Mouse (Mus musculus) macrophage (primary cell): Measurements from ENCODE around the gene Rnase2b. TPM values are rescaled to one million over a fixed set of nuclear protein-coding genes. Genes with fewer than 3 reads are reported as not detected.
"Not testable (repeated sequence)": the region's sequence is repeated elsewhere in the genome, so short reads cannot be mapped to it uniquely, and the experiment has no call there.

ENCODE experiments used
- H3K27ac ChIP-seq: fragments of 350-480 bp; formaldehyde crosslinking; 2 replicates; pipeline ENCODE4 v1.9.0; 2021
- H3K36me3 ChIP-seq: fragments of 350-480 bp; formaldehyde crosslinking; 2 replicates; pipeline ENCODE4 v1.9.0; 2021; ENCODE audit errors: inconsistent target
- H3K4me3 ChIP-seq: fragments of 350-480 bp; formaldehyde crosslinking; 2 replicates; pipeline ENCODE4 v1.9.0; 2021; ENCODE audit errors: inconsistent target
- H3K79me2 ChIP-seq: fragments of 350-480 bp; formaldehyde crosslinking; 2 replicates; pipeline ENCODE4 v1.9.0; 2021; ENCODE audit errors: inconsistent target
- WGBS: methylation state at CpG from one replicate; pipeline ENCODE4 v1.1.7; 2026; ENCODE audit warnings: inconsistent platforms; ENCODE audit not compliant: missing documents; 5-methylcytosine and 5-hydroxymethylcytosine counted together
- polyA plus RNA-seq: library from polyadenylated mRNA; stranded (reverse); fragments of 250-400 nt; gene quantifications from 3 replicates; pipeline ENCODE4 v1.2.4, GENCODE M21; 2018; ENCODE audit warnings: inconsistent platforms

Rnase2b gene
- polyA plus RNA-seq, 1 experiment from 2014 or later = not detected

- not testable (repeated sequence) for H3K4me3 ChIP-seq, H3K27ac ChIP-seq, H3K79me2 ChIP-seq, H3K36me3 ChIP-seq
- 52% methylated on average over 9 of the region's 9 CpGs for WGBS
Observed at GRCm38 (mm10) chr14:51172095-51172865, 10.2 kb downstream of the Rnase2b start.

DNA sequence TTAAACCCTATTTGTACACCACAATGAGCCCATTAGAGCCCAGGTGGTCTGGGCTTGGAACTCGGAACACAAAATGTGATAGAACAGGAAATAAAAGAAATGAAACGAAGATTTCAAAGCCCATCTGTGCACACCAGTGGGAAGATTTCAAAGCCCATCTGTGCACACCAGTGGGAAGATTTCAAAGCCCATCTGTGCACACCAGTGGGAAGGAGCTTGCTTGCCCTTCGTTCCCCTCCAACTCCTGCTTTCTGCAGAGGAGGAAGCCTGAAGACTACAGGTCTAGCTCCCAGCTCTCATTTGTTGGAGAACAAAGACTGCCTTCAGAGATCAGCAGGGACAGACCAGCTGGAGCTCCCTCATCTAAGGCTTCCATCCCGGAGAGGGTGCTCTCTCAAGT, 10.9 kb downstream of the Rnase2b start:
- not testable (repeated sequence) for H3K4me3 ChIP-seq, H3K36me3 ChIP-seq, H3K27ac ChIP-seq, H3K79me2 ChIP-seq
- WGBS = 62% methylated on average over 3 of the region's 4 CpGs

DNA sequence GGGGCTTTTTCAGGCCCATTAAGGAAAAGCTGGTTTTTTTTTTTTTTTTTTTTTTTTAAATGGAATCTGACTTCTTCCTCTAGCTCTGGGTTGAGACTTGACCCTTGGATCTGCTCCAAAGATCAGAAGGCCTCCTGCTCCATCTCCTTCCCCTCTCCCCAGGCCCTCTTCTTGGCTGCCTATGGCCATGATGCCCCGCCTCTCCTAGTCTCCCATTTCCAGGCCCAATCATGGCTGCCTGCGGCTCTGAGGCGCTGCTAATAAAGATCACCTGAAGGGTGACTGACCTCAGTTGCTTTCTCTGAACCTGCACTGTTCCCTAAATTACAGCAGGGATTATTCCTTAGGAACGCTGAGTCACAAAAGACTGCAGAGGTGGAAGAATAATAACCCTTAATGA, 11.8 kb downstream of the Rnase2b start:
- 95% methylated on average over 4 of the region's 4 CpGs for WGBS
- H3K27ac ChIP-seq = no peak overlapping the region
- H3K79me2 ChIP-seq = no peaks in the 10 kb centered on the region
- H3K4me3 ChIP-seq = no peak overlapping the region
- H3K36me3 ChIP-seq = no peaks in the 10 kb centered on the region

- not testable (repeated sequence) for H3K4me3 ChIP-seq, H3K27ac ChIP-seq, H3K79me2 ChIP-seq, H3K36me3 ChIP-seq
- 79% methylated on average over 2 of the region's 2 CpGs for WGBS
Observed at GRCm38 (mm10) chr14:51181051-51181450, 19.0 kb downstream of the Rnase2b start.

- WGBS = 100% methylated on average over 4 of the region's 4 CpGs
- Histone ChIP-seq H3K4me3 (no peak overlapping the region), H3K79me2 (no peaks in the 10 kb centered on the region), H3K36me3 (no peaks in the 10 kb centered on the region), H3K27ac (no peak overlapping the region)
Observed at GRCm38 (mm10) chr14:51195681-51196080, 33.6 kb downstream of the Rnase2b start.

DNA sequence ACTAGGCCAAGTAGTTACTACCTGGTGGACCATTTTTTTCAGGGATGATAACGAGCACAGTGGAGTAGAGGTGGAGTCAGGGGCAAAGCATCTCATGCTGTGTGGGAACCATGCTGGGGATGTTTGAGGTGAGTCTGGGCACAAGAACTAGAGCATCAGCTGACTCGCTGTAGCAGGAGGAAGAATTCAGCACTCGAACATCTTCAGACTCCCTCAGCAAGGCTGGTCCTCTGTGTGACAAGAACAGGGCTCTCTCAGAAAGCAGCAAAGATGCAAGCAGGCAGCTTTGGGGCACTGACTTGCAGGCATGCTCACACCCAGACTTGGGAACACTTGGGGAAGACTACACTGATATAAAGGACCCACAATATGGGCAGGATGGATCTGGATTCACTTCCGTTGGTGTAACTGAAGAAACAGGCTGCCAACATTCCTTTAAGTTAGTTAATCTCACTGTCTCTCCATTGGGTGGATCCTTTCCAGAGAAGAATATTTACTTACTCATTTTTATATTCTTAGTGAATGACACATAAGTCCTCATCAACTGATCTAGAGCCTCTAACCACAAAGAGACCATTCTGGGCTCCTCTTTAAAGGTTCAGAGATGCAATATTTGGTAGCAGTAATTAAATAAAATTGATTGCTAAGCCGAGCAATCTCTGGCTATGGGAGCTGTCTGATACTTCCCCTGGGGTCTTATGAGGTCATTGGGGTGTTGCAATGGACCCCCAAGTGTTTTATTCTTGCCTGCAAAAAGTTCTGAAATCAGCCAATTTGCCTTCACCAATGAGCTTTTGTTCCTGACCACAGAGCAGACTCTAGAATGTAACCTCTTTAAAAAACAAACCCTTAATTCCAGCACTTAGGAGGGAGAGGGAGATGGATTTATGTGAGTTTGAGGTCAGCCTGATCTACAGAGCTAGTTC, 37.3 kb downstream of the Rnase2b start, which contains the start of gene Ang2:
Ang2 (minus strand) TSS at position 51 of the 926 bp plus-strand sequence.
- H3K27ac ChIP-seq = no peak within 1 kb of the TSS
- 88% methylated on average over 5 of the region's 5 CpGs for WGBS
- no peaks in the 10 kb centered on the region for H3K36me3 ChIP-seq
- no peaks in the 10 kb centered on the region for H3K79me2 ChIP-seq
- no peak within 1 kb of the TSS for H3K4me3 ChIP-seq

DNA sequence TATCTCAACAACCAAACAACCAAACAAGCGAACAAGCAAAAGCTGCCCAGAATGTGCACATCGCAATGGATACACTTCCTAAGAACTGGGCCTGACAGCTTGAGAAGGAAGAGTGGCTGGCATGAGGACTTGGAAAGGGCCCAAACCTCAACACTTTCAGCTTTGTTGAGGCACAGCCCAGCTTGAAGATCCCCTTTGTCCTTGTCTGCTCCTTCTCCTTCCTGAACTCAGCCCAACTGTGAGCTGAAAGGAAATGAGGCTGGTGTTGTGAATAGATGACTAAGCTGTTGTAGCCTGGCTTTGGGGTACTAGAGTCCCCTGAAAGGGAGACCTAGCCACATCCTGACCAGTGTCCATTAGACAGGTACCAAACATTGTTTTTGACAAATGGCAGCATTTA, 38.0 kb downstream of the Rnase2b start:
- no peak overlapping the region for H3K27ac ChIP-seq
- no peak overlapping the region for H3K4me3 ChIP-seq

GRCm38 (mm10) chr14:51200466-51200865, 38.4 kb downstream of the Rnase2b start:
- 89% methylated on average over 2 of the region's 2 CpGs for WGBS
- Histone ChIP-seq H3K36me3 (no peaks in the 10 kb centered on the region), H3K27ac (no peak overlapping the region), H3K79me2 (no peaks in the 10 kb centered on the region), H3K4me3 (no peak overlapping the region)

More for the DNA sequence above, 38.0 kb downstream of the Rnase2b start:
- WGBS = 50% methylated on average over 2 of the region's 2 CpGs
- Histone ChIP-seq H3K36me3 (no peaks in the 10 kb centered on the region), H3K79me2 (no peaks in the 10 kb centered on the region)

DNA sequence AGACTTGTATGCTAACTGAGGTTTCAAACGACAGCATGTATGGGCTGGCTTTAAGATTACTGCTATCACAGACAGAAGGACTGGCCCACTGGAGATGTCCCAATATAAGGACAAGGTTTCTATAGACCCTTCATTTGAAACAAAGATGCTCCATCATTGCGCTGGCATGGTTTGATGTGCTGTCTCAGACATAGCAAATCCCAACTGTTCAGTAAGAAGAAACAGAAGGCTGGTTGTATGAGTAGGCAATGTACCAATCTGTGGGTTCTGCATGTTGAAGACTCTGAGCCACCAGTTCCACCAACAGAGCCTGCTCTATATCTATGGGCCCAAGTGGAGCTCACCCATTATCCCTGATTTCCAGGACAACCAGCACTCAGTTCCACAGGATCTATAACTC, 41.1 kb downstream of the Rnase2b start, which contains the start of gene Ear14:
Ear14 (plus strand) TSS at position 277 of the 400 bp plus-strand sequence.
- Histone ChIP-seq H3K27ac (no peak within 1 kb of the TSS), H3K79me2 (no peaks in the 10 kb centered on the region), H3K4me3 (no peak within 1 kb of the TSS), H3K36me3 (no peaks in the 10 kb centered on the region)
- WGBS = 100% methylated on average over 2 of the region's 2 CpGs

Other genes starting within 250 kb of the Rnase2b start
- gene Osgep, start 237.4 kb upstream of the Rnase2b start, polyA plus RNA-seq = 56.9 to 68.6 TPM (median 67.4 TPM) in 3 replicates
- 33.4 to 83.1 TPM (median 37.9 TPM) in 3 replicates for gene Apex1, start 237.3 kb upstream of the Rnase2b start, polyA plus RNA-seq
- 52.7 to 128 TPM (median 76.1 TPM) in 3 replicates for gene Pip4p1, start 231.4 kb upstream of the Rnase2b start, polyA plus RNA-seq
- gene Pnp, start 231.2 kb upstream of the Rnase2b start, polyA plus RNA-seq = 39.2 to 329 TPM (median 249 TPM) in 3 replicates
- 224 to 377 TPM (median 317 TPM) in 3 replicates for gene Gm49342, start 217.7 kb upstream of the Rnase2b start, polyA plus RNA-seq
- 0.75 to 1.5 TPM (median 1.2 TPM) in 3 replicates for gene Pnp2, start 206.3 kb upstream of the Rnase2b start, polyA plus RNA-seq
- gene Rnase10, start 154.5 kb upstream of the Rnase2b start, polyA plus RNA-seq = not detected in 3 replicates
- gene Rnase9, start 120.4 kb upstream of the Rnase2b start, polyA plus RNA-seq = not detected in 3 replicates
- not detected in 3 replicates for gene Rnase11, start 112.1 kb upstream of the Rnase2b start, polyA plus RNA-seq
- not detected in 3 replicates for gene Rnase12, start 104.6 kb upstream of the Rnase2b start, polyA plus RNA-seq
- gene Olfr750, start 87.8 kb upstream of the Rnase2b start, polyA plus RNA-seq = not detected in 3 replicates
- gene Rnase4, start 71.2 kb upstream of the Rnase2b start, polyA plus RNA-seq = 71.8 to 173 TPM (median 117 TPM) in 3 replicates
- 15.6 to 41.8 TPM (median 23.3 TPM) in 3 replicates for gene Ang, start 71.1 kb upstream of the Rnase2b start, polyA plus RNA-seq
- gene Eddm3b, start 47.8 kb upstream of the Rnase2b start, polyA plus RNA-seq = not detected in 3 replicates
- gene Rnase6, start 38.4 kb upstream of the Rnase2b start, polyA plus RNA-seq = 3.8 to 24.3 TPM (median 17.6 TPM) in 3 replicates
- gene Rnase1, start 15.5 kb upstream of the Rnase2b start, polyA plus RNA-seq = not detected in 3 replicates
- gene Ang2, start 36.9 kb downstream of the Rnase2b start, polyA plus RNA-seq = not detected in 3 replicates
- not detected in 3 replicates for gene Ear14, start 41.1 kb downstream of the Rnase2b start, polyA plus RNA-seq
- not detected in 3 replicates for gene Rnase2a, start 93.9 kb downstream of the Rnase2b start, polyA plus RNA-seq
- not detected in 3 replicates for gene Gm7247, start 199.5 kb downstream of the Rnase2b start, polyA plus RNA-seq
- gene Vmn2r88, start 248.6 kb downstream of the Rnase2b start, polyA plus RNA-seq = not detected in 3 replicates